Mouse (Mus musculus): ENCODE results near the gene Cdk7.

DNA sequence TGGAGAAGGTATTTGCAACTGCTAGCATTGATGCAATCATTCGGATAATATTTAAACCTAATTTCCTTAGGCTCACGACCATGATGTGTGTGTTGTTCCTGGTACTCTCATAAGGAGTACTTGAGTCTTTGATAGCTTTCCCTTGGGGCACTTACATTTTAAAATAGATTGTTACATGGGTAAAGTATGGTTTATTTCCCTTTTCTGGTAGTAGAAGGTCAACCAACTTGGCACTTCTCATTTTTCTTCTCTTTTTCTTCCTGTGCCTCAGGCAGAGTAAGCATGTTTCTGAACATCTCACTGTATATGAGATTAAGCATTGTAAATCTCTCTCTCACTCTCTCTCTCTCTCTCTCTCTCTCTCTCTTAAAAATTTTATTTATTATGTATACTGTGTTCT is 47.9 kb downstream of the Cdk7 start:
- no peak for TF ChIP-seq POLR2A (IDR thresholded peaks at IDR 0.05; ENCODE audit: borderline replicate concordance, low read depth, low read length)
- no peak for TF ChIP-seq CTCF (IDR thresholded peaks at IDR 0.05; ENCODE audit: low read depth, low read length)

All from bone marrow macrophage, adult 2 months (primary cell).